Mouse (Mus musculus): ENCODE data around the gene Ptpn9.
"Not testable (repeated sequence)": the region's sequence is repeated elsewhere in the genome, so short reads cannot be mapped to it uniquely, and the experiment has no call there.

Gene Ptpn9

DNA sequence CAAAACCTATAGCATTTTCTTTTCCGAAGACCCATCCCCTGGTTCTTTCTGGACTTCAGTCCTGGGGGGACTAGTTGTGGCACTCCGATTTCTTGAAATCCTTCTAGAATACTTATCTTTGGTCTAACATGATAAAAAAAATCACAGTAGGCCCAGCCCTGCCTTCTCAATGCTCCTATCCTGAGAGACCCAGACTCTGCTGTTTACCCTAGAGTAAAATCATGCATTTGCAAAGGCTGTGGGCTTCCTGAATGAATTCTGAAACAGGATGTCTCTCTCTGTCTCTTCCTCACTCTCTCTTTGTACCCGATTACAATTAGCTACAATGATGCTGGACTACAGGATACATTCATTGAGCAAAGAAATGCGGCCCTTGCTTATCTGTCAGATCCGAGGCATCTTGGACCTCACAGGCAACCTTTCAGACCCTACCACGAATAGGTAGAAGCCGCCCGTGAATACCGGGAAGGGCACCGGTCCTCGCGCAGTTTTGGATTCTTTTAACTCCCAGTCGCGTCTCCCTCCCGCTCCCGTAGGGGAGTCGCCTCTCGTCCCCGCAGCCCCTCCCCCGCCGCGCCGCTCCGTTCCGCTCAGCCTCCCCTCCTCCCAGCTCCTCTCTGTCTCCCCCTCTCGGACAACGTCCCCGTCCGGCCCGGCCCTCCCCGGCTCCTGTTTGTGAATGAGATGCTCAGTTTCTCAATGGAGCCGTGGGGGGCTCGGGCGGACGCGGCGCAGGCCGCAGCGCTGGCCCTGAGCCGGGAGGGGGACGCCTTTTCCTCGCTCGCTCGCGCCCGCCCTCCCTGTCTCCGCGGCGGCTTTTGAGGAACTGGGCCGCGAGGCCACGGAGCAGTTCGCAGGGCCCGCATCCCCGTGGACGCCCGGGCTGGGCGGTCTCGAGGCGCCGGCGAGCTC is at the start of gene Ptpn9:
Gene Ptpn9 (plus strand): TSS at position 638 of the 912 bp plus-strand sequence.
- peak; percentile 90 for DNase-seq (ENCODE audit: low spot score)

DNA sequence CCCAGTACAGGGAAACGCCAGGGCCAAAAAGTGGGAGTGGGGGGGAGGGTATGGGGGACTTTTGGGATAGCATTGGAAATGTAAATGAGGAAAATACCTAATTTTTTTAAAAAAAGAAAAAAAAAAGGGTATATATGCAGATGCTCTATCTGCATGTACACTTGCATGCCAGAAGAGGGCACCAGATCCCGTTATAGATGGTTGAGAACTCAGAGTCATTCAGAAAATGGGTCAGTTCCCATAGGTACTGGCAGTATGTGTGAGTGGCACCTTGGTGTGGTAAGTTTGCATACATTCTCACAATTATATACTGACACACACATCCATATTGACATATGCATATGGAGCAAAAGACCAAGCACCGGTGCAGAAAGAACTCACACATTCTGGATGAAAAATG is 47.2 kb upstream of the Ptpn9 start:
- DNase-seq (ENCODE audit: low spot score), result not testable (repeated sequence)

DNA sequence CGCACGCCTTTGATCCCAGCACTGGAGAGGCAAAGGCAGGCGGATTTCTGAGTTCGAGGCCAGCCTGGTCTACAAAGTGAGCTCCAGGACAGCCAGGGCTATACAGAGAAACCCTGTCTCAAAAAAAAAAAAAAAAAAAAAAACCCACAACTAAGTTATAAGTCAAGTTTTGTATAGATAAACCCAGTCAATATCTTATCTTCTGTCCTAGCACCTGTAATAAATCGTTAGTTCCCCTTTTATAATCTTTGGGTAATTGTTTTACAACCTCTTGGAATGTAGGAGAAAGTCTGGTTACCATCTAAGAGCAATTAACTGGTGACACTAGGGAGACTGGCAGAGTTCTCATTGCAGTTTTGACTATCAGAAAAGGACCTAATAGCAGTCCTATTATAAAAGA is 46.0 kb upstream of the Ptpn9 start:
- DNase-seq (ENCODE audit: low spot score), result not testable (repeated sequence)

DNA sequence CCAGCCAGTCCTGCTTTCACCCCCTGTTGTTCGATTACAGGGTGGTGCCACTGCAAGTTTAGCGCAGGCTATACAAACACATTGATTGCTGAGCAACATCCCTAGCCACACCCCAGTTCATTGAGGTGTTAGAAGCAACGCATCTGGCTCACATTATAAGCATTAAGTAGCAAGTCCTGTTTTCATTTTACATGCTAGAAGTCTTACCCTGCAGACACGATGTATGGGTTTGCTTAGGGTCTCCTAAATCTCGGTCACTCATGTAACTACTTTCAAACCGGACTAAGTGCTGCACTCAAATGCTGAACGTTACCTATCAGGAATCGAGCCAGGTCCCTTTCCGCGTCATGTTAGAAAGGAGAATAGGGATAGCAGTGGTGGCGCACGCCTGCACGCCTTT is 45.0 kb upstream of the Ptpn9 start:
- no peak for DNase-seq (ENCODE audit: low spot score)

DNA sequence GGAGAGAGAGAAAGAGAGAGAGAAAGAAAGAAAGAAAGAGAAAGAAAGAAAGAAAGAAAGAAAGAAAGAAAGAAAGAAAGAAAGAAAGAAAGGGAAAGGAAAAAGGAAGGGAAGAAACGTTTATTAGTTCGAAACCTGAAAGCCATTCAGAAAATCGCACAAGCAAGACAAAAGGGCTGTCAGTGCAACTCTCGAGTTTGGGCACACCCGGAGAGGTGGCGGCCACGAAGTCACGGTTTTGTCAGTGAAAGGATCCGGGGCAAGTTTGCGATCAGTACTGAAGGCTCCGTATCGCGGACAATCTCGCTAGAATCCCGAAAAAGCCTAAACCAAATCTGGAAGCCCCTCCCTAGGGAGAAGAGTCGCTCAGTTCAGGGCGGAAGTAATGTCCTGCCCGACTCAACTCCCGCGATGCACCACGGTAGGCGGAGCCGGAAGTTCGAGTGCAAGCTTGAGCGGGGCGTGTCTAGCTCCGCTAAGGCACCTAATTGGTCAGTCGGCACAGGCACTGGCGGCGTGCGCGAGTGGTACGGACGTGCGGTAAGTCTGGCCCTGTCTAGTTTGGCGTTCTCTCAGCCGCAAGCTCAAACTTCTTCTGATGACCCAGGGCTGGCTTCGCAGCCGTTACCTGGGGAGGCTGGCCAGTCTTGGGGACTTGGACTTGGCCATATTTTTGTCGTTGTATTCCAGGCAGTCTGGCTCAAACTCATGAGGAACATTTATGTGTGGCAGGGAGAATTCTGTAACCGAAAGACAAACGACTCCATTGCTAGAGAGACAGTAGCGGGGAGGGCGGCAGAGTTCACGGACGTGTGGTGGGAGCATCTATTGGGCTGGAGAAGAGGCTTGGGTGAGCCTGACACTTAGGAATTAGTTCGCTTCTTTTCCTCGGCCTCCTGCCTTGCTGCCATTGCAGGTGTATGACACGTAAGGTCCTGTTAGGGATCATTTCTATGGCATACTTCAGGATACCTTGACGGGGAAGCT is 44.0 kb upstream of the Ptpn9 start, which contains the start of gene Snupn:
Gene Snupn (plus strand): TSS at position 465 of the 987 bp plus-strand sequence.
- DNase-seq (ENCODE audit: low spot score), result peak; percentile 95

DNA sequence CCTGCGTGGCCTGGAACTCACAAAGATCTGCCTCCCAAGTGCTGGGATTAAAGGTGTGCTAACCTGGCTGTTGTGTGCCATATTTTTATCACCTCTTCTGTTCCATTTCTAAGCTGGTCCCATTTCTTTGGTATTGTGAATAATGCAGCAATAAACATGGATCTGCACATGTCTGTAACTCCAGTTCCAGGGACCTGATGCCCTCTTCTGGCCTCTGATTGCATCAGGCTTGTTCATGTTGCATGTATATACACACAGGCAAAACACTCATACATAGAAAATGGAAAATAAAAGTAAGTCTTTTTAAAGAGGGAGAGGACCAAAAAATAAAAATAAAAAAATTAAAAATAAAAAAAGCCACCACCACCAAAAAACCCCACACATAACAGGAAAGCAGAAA is 41.2 kb upstream of the Ptpn9 start:
- no peak for DNase-seq (ENCODE audit: low spot score)

DNA sequence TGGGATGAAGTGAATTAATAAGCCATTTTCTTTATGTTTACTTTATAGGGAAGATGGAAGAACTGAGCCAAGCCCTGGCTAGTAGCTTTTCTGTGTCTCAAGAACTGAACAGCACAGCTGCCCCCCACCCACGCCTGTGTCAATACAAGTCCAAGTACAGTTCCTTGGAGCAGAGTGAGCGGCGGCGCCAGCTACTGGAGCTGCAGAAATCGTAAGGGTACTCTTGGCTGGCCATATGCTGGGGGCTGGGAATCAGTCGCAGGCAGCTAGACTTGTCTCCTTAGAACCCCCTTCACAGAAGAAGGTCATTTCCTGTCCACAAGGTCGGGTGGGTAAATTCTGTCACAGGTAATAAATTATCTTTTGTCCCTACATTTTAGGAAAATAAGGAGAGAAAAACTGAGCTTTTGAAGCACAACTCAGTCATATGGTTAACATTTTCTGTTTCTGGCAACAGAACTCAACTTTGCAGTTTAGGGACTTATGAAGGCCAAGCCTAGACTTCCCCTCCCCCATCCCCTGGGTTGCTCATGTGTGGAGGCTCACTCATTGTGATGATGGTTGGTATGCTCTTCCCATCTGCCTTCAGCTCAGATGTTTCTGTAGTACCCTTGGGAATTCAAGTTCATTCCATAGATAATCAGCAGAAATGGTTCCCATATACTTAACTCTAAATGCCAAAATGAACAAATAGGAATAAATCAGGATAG is 37.6 kb upstream of the Ptpn9 start:
- no peak for DNase-seq (ENCODE audit: low spot score)

DNA sequence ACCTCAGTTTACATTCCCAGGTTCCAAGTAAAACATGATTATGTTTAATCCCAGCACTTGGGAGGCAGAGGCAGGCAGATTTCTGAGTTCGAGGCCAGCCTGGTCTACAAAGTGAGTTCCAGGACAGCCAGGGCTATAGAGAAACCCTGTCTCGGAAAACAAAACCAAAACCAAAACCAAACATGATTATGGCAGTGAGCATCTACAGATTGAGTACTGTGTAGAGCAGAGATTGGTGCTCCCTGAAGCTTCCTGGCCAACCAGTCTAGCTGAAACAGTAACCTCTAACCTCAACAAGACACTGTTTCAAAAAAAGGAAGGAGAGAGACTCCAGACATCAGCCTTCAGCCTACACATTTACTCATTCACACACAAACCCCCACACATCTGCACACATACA is 36.0 kb upstream of the Ptpn9 start:
- DNase-seq (ENCODE audit: low spot score), result no peak

DNA sequence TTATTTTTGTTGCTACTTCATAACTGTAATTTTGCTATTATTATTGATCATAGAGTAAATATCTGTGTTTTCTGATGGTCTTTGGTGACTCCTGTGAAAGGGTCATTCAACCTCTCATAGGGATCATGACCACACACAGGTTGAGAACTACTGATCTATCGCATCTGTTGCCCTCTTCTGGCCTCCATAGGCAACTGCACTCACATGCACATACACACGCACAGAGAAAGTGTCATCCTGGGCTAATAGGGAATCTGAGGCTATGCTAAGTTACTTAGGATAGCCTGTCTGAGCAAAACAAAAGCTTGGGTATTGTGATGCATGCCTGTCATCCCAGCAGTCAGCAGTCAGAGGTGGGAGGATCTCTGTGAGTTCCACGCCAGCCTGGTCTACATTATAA is 33.1 kb upstream of the Ptpn9 start:
- no peak for DNase-seq (ENCODE audit: low spot score)

DNA sequence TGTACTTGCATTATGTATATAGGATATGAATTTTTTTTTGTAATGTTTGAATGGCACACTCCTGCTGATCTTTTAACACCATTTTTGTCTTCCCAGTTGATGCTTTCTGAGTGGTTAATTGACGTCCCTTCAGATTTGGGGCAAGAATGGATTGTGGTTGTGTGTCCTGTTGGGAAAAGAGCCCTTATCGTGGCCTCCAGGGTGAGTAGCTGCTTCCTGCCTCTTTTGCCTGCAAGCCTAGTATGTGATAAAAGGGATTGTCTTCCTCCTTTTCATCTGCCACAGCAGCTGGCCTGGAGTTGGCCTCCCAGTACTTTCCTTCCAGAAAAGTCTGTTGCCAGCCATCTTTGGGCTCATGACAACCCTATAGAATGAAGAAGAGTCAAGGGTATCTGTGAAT is 24.6 kb upstream of the Ptpn9 start:
- no peak for DNase-seq (ENCODE audit: low spot score)

DNA sequence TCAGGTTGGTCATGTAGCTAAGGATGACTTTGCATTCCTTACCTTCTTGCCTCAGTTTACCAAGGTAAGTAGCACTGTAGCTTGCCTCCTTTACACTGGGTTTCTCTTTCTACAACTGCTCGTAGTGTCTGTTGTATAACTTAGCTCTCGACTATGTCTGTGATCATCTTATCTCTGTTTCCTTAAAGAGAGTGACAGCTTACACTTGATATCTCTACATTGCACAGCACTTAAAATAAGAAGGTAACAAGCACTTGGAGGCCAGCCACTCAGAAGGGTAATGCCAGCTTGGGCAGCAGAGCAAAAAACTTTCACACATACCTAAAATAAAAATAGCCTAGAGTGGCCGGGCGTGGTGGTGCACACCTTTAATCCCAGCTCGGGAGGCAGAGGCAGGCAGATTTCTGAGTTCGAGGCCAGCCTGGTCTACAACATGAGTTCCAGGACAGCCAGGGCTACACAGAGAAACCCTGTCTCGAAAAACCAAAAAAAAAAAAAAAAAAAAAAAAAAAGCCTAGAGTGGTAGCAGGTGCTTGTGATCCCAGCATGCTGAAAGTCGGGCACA is 20.7 kb upstream of the Ptpn9 start:
- no peak for DNase-seq (ENCODE audit: low spot score)

DNA sequence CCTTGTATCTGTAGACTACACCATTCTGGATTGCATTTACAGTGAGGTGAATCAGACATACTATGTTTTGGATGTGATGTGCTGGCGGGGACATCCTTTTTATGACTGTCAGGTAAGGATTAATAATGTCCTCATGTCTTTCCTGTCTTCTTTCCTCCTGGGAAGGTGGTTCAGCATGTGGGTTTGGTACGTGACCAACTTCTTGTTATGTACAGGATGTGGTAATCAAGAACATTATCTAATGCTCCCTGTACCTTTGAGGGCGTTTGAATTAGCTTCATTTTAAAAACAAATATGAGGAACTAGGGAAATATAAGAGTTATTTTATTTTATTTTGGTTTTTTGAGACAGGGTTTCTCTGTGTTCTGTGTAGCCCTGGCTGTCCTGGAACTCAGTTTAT is 19.5 kb upstream of the Ptpn9 start:
- DNase-seq (ENCODE audit: low spot score), result no peak

DNA sequence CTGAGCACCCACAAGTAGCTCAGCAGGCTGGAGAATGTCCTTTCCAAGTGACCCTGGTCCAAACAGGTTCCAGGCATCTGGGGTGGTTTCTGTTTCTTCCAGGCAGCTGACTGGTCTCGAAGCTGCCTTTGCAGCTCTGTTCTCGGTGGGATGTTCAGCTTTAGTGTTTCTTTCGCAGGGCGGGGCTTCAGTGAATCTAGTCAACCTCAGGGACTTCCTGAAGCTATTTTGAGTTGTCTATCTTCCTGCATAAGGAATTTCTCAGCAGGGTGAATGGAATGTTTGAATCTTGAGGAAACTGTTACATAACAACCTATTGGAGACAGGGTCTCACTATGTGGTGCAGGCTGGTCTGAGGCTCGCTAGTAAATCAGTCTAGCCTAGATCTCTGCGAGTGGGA is 14.5 kb upstream of the Ptpn9 start:
- DNase-seq (ENCODE audit: low spot score), result no peak

DNA sequence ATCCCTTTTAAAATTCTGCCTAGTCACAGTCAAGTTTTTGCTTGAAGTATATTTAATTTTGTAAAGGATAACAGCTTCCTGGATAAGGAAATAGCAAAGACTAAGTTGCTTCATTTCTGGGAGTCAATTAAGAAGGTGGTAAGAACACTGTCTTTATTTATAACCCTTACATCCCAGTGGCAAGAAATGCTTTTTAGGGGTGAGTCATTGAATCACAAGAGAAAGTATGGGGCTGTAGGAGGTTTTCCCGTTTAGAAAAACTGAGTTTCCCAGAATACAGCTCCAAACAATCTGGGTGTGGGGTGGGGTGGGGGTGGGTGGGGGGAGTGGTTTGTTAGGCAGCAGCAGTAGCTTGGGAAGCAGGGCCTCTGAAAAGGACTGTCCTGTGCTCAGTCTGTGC is 13.2 kb upstream of the Ptpn9 start:
- no peak for DNase-seq (ENCODE audit: low spot score)

DNA sequence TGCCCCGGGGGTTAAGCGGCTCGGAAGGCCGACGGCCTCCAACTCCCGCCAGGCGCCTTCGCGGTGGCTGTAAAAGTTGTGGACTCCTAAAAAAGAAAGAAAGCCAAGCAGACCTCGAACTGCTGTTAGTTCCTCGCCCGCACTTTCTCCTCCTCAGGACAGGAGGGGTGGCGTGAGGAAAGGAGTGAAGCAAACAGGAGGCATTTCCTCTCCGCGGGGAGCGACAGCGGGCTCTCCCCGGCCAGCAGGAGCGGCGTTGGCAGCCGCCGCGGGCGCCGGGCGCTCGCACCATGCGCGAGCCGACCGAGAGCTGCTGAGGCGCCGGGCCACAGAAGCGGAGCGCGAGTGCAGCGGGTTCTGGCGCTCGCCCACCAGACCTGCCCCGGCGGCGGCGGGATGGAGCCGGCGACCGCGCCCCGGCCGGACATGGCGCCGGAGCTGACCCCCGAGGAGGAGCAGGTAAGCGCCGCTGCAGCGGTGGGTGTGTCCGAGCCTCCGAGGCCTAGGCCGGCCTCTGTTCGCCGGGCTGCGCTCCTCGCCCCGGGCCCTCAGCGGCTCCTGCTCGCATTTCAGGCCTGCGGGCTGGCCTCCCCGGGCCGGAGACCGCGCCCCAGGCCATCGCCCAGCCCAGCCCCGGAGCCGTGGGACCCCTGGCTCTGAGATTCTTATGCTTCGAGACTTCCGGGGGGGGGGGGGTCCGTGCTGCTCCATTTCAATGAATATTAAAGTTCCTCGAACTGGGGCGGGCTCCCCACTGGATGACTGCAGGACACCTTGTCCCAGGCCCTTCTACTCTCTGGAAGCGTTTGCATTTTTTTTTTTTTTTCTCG is 690 bp downstream of the Ptpn9 start:
- DNase-seq (ENCODE audit: low spot score), result peak; percentile 68

DNA sequence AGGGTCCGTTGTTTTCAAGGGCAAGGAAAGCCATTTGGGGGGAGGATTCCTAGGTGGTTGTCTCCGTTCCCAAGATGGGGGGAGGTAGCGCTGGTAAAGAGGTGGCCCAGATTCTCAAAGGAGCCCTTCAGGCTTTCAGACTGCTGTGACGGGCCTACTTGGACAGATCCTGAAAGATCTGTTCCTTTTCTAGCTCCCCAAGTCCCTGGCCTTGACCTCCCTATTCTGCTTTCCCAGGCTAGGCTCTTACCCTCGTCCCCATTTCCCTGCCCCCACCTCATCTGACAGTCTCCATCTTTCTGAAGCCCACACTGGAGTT is 1.3 kb downstream of the Ptpn9 start:
- DNase-seq (ENCODE audit: low spot score), result peak; percentile 7

DNA sequence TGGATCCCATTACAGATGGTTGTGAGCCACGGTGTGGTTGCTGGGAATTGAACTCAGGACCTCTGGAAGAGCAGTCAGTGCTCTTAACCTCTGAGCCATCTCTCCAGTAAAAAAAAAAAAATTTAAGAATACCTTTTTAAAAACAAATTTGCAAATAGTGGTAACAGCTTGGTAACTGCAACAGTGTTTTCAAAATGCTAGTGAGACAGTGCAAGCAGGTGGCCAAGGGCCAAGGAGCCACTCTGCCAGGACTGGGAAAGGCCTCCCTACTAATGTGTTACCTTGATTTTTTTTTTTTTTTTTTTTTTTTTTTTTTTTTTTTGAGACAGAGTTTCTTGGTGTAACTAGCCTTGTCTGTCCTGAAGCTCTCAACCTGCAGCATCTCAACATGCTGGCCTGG is 2.5 kb downstream of the Ptpn9 start:
- peak; percentile 6 for DNase-seq (ENCODE audit: low spot score)

DNA sequence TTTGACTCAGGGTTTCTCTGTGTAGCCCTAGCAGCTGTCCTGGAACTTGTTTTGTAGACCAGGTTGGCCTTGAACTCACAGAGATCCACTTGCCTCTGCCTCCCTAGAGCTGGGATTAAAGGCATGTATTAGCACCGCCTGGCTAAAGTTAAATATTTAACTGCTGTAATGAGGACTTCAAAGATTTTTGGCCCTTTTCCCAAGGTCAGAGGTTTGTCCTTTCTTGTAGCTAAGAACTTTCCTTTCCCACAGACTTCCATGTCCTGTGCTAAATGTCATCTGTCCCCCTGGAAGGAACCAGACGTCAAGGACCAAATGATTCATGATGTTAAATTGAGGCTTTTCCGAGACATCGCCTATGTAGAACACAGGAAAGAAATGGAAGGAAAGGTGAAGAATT is 8.3 kb downstream of the Ptpn9 start:
- no peak for DNase-seq (ENCODE audit: low spot score)

DNA sequence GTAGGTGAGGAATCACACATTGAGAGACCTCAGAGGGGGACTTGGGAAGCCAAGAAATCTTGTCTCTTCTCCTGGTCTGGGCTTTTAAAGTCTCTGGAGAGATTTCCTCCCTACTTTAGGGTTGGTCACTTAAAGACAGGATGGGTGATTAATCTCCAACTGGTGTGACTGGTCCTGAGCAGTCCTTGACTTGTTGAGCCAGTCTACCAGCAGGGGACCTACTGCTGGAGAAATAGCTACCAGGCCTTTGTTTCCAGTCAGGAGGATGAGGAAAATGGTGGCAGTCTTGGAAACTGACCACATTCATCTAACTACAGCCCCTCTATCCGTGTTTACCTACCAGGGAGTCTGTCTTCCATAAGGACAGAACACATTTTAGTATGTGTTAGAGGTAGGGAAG is 17.7 kb downstream of the Ptpn9 start:
- DNase-seq (ENCODE audit: low spot score), result no peak

DNA sequence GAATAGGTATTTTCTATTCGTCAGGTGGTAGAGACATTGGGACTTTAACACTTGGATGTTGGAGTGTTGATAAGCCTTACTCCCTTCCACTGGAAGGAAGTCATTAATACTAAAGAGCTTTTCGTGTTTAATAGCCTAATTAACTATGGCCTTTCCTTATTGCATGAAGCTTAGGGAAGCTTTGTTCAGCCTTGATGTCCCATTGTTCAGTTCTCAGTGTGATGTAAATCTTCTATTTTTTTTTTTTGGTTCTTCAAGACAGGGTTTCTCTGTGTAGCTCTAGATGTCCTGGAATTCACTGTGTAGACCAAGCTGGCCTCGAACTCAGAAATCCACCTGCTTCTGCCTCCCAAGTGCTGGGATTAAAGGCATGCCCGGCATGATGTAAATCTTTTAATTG is 18.2 kb downstream of the Ptpn9 start:
- DNase-seq (ENCODE audit: low spot score), result no peak

DNA sequence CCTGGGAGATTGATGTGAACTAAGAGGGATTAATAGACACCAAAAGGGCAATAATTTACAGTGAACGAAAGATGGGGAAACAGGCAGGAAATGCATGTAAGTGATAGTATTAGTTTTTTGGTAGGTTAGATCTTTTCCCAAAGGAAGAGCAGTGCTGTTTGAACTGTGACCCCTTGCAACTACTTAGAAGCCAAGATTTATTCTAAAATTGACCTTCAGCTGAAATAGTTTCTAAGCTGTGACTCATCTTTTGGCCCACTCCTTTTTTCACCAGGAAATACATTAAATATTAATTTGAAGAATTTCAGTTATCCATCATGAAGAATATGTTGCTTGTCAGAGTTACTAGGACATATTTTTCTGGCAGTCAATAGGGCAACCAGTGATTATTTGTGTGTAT is 19.0 kb downstream of the Ptpn9 start:
- DNase-seq (ENCODE audit: low spot score), result no peak

Data from ovary, postnatal 36 days (tissue).